Mouse (Mus musculus): ENCODE measurements at regions not wholly inside any gene's neighbourhood (a gene's known extent, or its start where the extent isn't known, plus 50 kb on each side); places are given as distances from the start of the nearest gene placed in this dataset.

DNA sequence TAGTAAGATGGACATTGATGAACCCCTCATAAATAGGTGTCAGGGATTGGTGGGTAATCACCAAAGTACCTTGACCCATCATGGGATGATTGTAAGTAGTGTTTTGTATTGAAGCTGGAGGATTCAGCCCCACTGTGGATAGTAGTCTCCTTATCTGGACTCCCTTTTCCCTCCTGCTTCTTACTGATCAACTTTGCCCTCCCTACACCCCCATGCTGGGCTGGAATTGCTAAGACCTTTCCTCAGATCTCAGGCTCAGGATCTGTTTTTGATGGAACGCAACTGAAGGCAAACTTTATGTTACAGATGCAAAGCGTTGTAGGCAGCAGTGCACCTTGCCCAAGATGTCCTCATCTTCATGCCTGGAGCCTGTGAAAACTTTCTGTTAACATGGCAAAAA is 73.7 kb upstream of the Pgrmc2 start:
- Histone ChIP-seq H3K4me3 (no peak overlapping the region), H3K9me3 (replicated peaks) (no peaks in the 10 kb centered on the region), H3K27ac (no peak overlapping the region), H3K36me3 (no peaks in the 10 kb centered on the region), H3K27me3 (no peaks in the 10 kb centered on the region), H3K4me2 (no peak overlapping the region), H3K9ac (no peak overlapping the region), H3K4me1 (replicated peaks) (peaks cover 21% of the 10 kb centered on the region)
- ATAC-seq (replicated peaks; ENCODE audit: insufficient number of reproducible peaks, insufficient read depth, low FRiP score, low read depth), result no peak
- 91% methylated on average over 2 of the region's 2 CpGs for WGBS

DNA sequence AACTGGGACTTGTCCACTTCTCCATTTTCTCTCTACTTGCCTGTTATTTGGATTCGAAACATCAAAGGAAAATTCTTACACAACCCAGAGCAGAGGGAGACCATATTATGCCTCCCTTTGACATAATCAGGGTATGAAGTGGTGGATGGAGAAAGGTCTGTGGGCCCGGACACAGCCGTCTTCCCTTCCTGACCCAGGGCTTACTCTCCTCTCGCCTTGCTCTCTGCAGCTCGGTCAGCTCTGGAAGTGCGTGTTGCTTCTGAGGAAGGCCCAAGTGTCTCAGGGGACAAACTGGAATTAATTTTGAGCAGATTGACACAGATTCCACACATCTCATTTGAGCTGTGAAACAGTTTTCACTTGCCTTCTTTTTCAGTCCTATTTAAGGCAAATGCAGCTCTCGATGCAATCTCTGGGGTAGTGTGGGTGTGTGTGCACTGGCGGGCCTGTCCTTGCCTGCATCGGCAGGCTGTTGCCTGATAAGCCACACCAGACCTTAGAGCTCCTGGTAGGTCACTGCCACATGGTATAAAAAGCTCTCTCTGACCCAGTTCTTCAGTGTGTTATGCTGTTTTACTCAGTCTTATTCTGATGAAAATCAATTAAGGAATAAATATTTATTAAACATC is 72.4 kb upstream of the Pgrmc2 start:
- Histone ChIP-seq H3K4me2 (no peak overlapping the region), H3K36me3 (no peaks in the 10 kb centered on the region), H3K27me3 (no peaks in the 10 kb centered on the region), H3K27ac (peak overlapping the region; percentile 26; the same call in 1 of the 2 replicates), H3K9me3 (replicated peaks) (no peaks in the 10 kb centered on the region), H3K9ac (no peak overlapping the region), H3K4me1 (replicated peaks) (peaks cover 21% of the 10 kb centered on the region), H3K4me3 (no peak overlapping the region)
- no peak for ATAC-seq (replicated peaks; ENCODE audit: insufficient number of reproducible peaks, insufficient read depth, low FRiP score, low read depth)
- 47% methylated on average over 9 of the region's 9 CpGs for WGBS

DNA sequence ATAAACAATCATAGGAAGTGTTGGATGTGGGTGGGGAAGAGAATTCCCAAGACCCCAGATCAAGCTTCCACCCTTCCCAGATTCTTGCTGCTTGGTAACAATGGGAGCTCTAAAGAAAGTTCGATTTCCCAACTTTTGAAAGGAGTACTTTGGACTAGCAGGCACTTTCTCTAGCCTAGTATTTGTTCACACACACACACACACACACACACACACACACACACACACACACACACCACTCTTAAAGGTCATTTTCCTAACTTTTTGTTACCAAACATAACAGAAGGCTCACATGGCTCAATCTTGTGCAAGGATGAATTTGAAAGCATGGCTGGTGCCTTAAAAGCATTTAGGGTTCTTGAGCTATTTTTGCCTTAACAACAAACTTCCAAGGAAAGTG is 71.6 kb upstream of the Pgrmc2 start:
- 59% methylated on average over 1 of the region's 1 CpGs for WGBS
- H3K27ac ChIP-seq, result no peak overlapping the region
- no peaks in the 10 kb centered on the region for H3K9me3 ChIP-seq (replicated peaks)
- no peak overlapping the region for H3K4me3 ChIP-seq
- ATAC-seq (replicated peaks; ENCODE audit: insufficient number of reproducible peaks, insufficient read depth, low FRiP score, low read depth), result no peak
- no peaks in the 10 kb centered on the region for H3K27me3 ChIP-seq
- no peak overlapping the region for H3K4me2 ChIP-seq
- H3K9ac ChIP-seq, result no peak overlapping the region
- H3K36me3 ChIP-seq, result no peaks in the 10 kb centered on the region
- peaks cover 21% of the 10 kb centered on the region for H3K4me1 ChIP-seq (replicated peaks)

DNA sequence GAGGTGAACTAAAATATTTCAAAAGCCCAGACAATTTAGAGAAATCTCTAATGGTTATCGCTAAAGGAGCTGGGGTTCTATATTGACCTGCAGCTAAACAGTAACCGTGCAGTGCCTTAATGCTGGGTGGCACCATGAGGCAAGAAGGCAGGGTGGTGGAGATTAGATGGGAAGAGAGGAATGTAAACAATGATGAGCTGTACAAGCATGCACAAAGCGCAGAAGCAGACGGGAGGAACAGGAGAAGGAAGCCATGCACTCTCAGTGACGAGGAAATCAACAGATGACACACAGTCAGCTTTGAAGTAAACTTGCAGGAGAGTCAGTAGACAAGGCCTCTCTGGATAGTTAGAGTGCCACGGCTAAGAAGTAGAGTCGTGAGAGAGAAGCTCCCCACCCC is 69.1 kb upstream of the Pgrmc2 start:
- H3K27ac ChIP-seq, result no peak overlapping the region
- no peak overlapping the region for H3K9ac ChIP-seq
- H3K4me3 ChIP-seq, result no peak overlapping the region
- H3K4me1 ChIP-seq (replicated peaks), result peaks cover 5% of the 10 kb centered on the region
- H3K27me3 ChIP-seq, result no peaks in the 10 kb centered on the region
- no peak for ATAC-seq (replicated peaks; ENCODE audit: insufficient number of reproducible peaks, insufficient read depth, low FRiP score, low read depth)
- H3K36me3 ChIP-seq, result no peaks in the 10 kb centered on the region
- no peaks in the 10 kb centered on the region for H3K9me3 ChIP-seq (replicated peaks)
- no peak overlapping the region for H3K4me2 ChIP-seq
- WGBS, result 31% methylated on average over 7 of the region's 7 CpGs

DNA sequence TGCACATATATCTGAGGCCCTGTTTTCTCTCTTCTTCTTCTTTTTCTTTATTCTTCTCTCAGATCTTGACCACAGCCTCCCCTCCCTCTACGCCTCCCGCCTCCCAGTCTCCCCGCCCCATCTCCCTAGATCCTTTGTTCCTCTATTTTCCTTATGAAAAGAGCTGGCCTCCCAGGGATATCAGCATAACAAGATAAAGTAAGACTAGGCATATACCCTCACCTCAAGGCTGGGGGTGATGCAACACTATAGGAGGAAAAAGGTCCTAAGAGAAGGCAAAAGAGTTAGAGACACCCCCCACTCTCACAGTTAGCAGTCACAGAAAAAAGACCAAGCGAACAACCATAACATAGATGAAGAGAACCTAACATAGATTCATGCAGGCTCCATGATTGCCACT is 57.5 kb upstream of the Pgrmc2 start:
- no peak for ATAC-seq (replicated peaks; ENCODE audit: insufficient number of reproducible peaks, insufficient read depth, low FRiP score, low read depth)
- no peak overlapping the region for H3K27ac ChIP-seq
- H3K4me2 ChIP-seq, result no peak overlapping the region
- no peaks in the 10 kb centered on the region for H3K27me3 ChIP-seq
- no peak overlapping the region for H3K9ac ChIP-seq
- 76% methylated on average over 4 of the region's 4 CpGs for WGBS
- no peak overlapping the region for H3K4me3 ChIP-seq
- H3K9me3 ChIP-seq (replicated peaks), result no peaks in the 10 kb centered on the region; the same call in 1 of the 2 replicates
- no peaks in the 10 kb centered on the region for H3K4me1 ChIP-seq (replicated peaks)
- no peaks in the 10 kb centered on the region for H3K36me3 ChIP-seq

DNA sequence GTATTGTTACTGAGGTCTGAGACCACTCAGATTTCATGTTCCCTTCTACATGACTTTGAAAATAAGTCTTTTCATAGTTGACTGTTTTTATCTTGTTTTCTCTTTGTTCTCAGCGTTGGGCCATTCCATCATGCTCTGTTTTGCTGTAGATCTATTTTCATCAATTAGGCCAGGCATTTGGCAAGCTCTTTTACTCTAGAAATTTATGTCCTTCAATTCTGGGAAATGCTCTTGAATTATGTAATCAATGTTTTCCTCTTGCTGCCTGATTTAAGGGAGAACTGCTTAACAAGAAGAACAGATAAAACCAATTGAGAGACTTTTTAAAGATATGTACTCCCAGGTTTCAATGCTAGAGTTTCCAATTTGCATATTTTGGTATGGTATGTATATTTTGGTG is 55.1 kb upstream of the Pgrmc2 start:
- Histone ChIP-seq H3K27ac (no peak overlapping the region), H3K36me3 (no peaks in the 10 kb centered on the region), H3K4me3 (no peak overlapping the region), H3K9ac (no peak overlapping the region), H3K4me2 (no peak overlapping the region), H3K4me1 (replicated peaks) (no peaks in the 10 kb centered on the region), H3K27me3 (no peaks in the 10 kb centered on the region), H3K9me3 (replicated peaks) (no peaks in the 10 kb centered on the region; the same call in 1 of the 2 replicates)
- ATAC-seq (replicated peaks; ENCODE audit: insufficient number of reproducible peaks, insufficient read depth, low FRiP score, low read depth), result no peak
- WGBS, result 63% methylated on average over 1 of the region's 1 CpGs

DNA sequence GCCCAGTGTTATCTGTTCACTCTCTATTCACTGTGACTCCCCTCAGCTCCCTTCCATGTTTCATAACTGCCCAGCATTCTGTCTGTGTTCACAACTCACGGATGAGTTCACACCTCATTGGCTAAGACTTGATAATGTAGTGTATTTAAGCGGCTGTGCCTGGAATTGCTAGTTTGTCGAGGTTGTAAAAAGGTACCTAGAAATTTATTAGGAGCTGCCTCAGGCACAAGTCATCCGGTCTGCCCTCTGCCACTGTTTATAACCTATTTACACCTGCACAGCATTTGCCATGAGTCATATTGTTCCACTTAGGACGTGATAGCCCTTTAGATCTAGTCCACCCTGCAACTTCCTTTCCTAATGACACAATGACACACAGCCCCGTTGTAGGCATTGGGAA is 50.0 kb upstream of the Pgrmc2 start:
- Histone ChIP-seq H3K36me3 (no peaks in the 10 kb centered on the region), H3K27ac (no peak overlapping the region), H3K4me2 (no peak overlapping the region), H3K4me1 (replicated peaks) (no peaks in the 10 kb centered on the region), H3K4me3 (no peak overlapping the region), H3K9me3 (replicated peaks) (no peaks in the 10 kb centered on the region; the same call in 1 of the 2 replicates), H3K27me3 (no peaks in the 10 kb centered on the region), H3K9ac (no peak overlapping the region)
- WGBS, result 69% methylated on average over 6 of the region's 6 CpGs
- no peak for ATAC-seq (replicated peaks; ENCODE audit: insufficient number of reproducible peaks, insufficient read depth, low FRiP score, low read depth)

Data from heart, embryonic 15.5 days (tissue).